8 mouse cellular contexts compared by ENCODE assay signal in the genomic region with DNA sequence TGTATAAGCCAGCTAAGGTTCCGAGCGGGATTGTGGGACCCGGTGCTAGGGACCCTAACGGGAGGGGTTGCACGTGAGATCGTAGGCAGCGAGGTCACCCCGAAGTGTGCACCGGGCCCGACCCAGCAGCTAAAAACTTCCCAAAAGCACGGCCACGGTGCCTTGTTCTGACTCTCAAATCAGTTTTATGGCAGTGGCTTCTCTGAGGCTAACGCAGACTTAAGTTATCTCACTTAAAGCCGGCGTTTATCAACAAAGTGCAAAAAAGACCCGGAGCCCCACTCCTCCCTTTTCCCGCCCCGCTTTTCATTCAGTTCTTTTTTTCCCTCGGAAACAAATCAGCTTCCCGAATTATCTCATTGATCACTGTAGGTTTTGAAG. TPM values are rescaled to one million over a fixed set of nuclear protein-coding genes. Genes with fewer than 3 reads are reported as not detected.
DNase-seq lines count a peak whose midpoint lies in the region; ATAC-seq and TF ChIP-seq lines count a peak whose summit lies in the region.

No protein-coding gene starts in this region.

- H3K27me3 ChIP-seq in CH12.LX (replicated peaks) = no peaks in the 10 kb centered on the region
- H3K27me3 ChIP-seq in forebrain, embryonic 13.5 days = no peaks in the 10 kb centered on the region
- no peaks in the 10 kb centered on the region for H3K27me3 ChIP-seq in liver, embryonic 15.5 days

- no peaks in the 10 kb centered on the region for H3K9me3 ChIP-seq in CH12.LX (replicated peaks; ENCODE audit: low read length)
- H3K9me3 ChIP-seq in forebrain, embryonic 13.5 days (replicated peaks) = no peaks in the 10 kb centered on the region
- H3K9me3 ChIP-seq in liver, embryonic 15.5 days (replicated peaks) = no peaks in the 10 kb centered on the region

- H3K4me1 ChIP-seq in CH12.LX (ENCODE audit: control insufficient read depth in 1 of 2, insufficient read depth in 2 of 2) = peaks cover 2 to 23% of the 10 kb centered on the region in 2 experiments
- H3K4me1 ChIP-seq in forebrain, embryonic 13.5 days = peaks cover 35% of the 10 kb centered on the region
- H3K4me1 ChIP-seq in liver, embryonic 15.5 days (replicated peaks) = peaks cover 49% of the 10 kb centered on the region

- TF ChIP-seq RAD21 in CH12.LX (IDR thresholded peaks at IDR 0.05; ENCODE audit: low read depth, low read length) = no peak

- dilution Hi-C loops in CH12.LX (cut with MboI; ENCODE audit: extremely low pct_ligation_motif_present, extremely low pct_unique_long_range_greater_than_20kb, low sequenced_read_pairs) = no loop called here

- no peak for TF ChIP-seq POLR2A in CH12.LX (IDR thresholded peaks at IDR 0.05; ENCODE audit: low read depth, low read length)

- in situ Hi-C loops in CH12.LX (cut with MboI; ENCODE audit: low pct_ligation_motif_present, low pct_unique_long_range_greater_than_20kb, low sequenced_read_pairs) = no loop called here

- H3K36me3 ChIP-seq in CH12.LX (replicated peaks in 1 of 2; ENCODE audit: control insufficient read depth in 1 of 2, insufficient read depth in 1 of 2, low read length in 1 of 2) = peaks cover 0 to 12% of the 10 kb centered on the region in 2 experiments
- no peaks in the 10 kb centered on the region for H3K36me3 ChIP-seq in forebrain, embryonic 13.5 days (ENCODE audit: poor library complexity, severe bottlenecking)
- no peaks in the 10 kb centered on the region for H3K36me3 ChIP-seq in liver, embryonic 15.5 days (replicated peaks)

- WGBS in forebrain, embryonic 13.5 days = 0% methylated on average over 20 of the region's 20 CpGs
- WGBS in liver, embryonic 15.5 days (ENCODE audit: insufficient replicate concordance) = under 1% methylated on average over 20 of the region's 20 CpGs

- peak overlapping the region; percentile 80 to 98 (median 84) for H3K4me3 ChIP-seq in CH12.LX (replicated peaks in 1 of 3; ENCODE audit: low read depth in 2 of 3, low read length in 2 of 3, poor library complexity in 1 of 3)
- peak overlapping the region; percentile 77 for H3K4me3 ChIP-seq in forebrain, embryonic 13.5 days
- peak overlapping the region; percentile 77 for H3K4me3 ChIP-seq in liver, embryonic 15.5 days (replicated peaks)

- peaks cover 2% of the 10 kb centered on the region; the same call in 1 of the 2 replicates for H3K79me2 ChIP-seq in CH12.LX (replicated peaks; ENCODE audit: control insufficient read depth, extremely low read depth, insufficient read depth, poor library complexity, severe bottlenecking)

- H3K9ac ChIP-seq in CH12.LX (ENCODE audit: insufficient read depth, low read depth) = peak overlapping the region; percentile 76
- H3K9ac ChIP-seq in forebrain, embryonic 13.5 days = peak overlapping the region; percentile 83
- peak overlapping the region; percentile 69 for H3K9ac ChIP-seq in liver, embryonic 15.5 days

- DNase-seq in embryo, embryonic 10 days (ENCODE audit: low spot score) = peak; percentile 60
- DNase-seq in embryo, embryonic 9.5 days (ENCODE audit: extremely low spot score) = no peak
- DNase-seq in CH12.LX (ENCODE audit: extremely low read depth) = peak; percentile 22
- no peak for DNase-seq in right cerebral cortex, postnatal 14 days
- no peak for DNase-seq in gastrocnemius, adult 8-10 months (ENCODE audit: low spot score in 2 of 2)
- no peak for DNase-seq in adrenal gland, postnatal 14 days

- ATAC-seq in forebrain, embryonic 13.5 days = no peak
- ATAC-seq in liver, embryonic 15.5 days (ENCODE audit: insufficient read depth) = no peak

- no peak overlapping the region for H3K27ac ChIP-seq in CH12.LX (ENCODE audit: insufficient read depth, low read depth)
- H3K27ac ChIP-seq in forebrain, embryonic 13.5 days = peak overlapping the region; percentile 73
- peak overlapping the region; percentile 70 for H3K27ac ChIP-seq in liver, embryonic 15.5 days (replicated peaks)

- TF ChIP-seq CTCF in CH12.LX (conservative IDR thresholded peaks at IDR 0.05 in 1 of 2, IDR thresholded peaks at IDR 0.05 in 1 of 2; ENCODE audit: low read depth in 2 of 2, low read length in 2 of 2) = no peak

- H3K4me2 ChIP-seq in CH12.LX (ENCODE audit: insufficient read depth, low read depth, poor library complexity, severe bottlenecking) = peak overlapping the region; percentile 95
- peak overlapping the region; percentile 76 for H3K4me2 ChIP-seq in forebrain, embryonic 13.5 days
- peak overlapping the region; percentile 99 for H3K4me2 ChIP-seq in liver, embryonic 15.5 days

- no peak for TF ChIP-seq EP300 in CH12.LX (IDR thresholded peaks at IDR 0.05; ENCODE audit: low read length)

TF ChIP-seq in CH12.LX, 34 proteins besides CTCF, POLR2A, EP300 and RAD21:
- no peak for TF ChIP-seq NRF1 (IDR thresholded peaks at IDR 0.05; ENCODE audit: low read depth, low read length)
- peak; percentile 88 for TF ChIP-seq BHLHE40 (IDR thresholded peaks at IDR 0.05; ENCODE audit: low read depth, low read length)
- TF ChIP-seq CHD1 (IDR thresholded peaks at IDR 0.05; ENCODE audit: low read depth, low read length) = 0 out of 2 replicates have a peak, but pooled peaks have one; percentile 5
- peak; percentile 14; the same call in 1 of the 2 replicates for TF ChIP-seq MYC (IDR thresholded peaks at IDR 0.05; ENCODE audit: low read depth, low read length)
- peak; percentile 30; the same call in 1 of the 2 replicates for TF ChIP-seq MAX (IDR thresholded peaks at IDR 0.05; ENCODE audit: low read length)
- TF ChIP-seq MXI1 (IDR thresholded peaks at IDR 0.05; ENCODE audit: low read depth, low read length) = peak; percentile 28; the same call in 1 of the 2 replicates
- TF ChIP-seq SIN3A (IDR thresholded peaks at IDR 0.05; ENCODE audit: low read length) = peak; percentile 44; the same call in 1 of the 2 replicates
- TF ChIP-seq ETS1 (conservative IDR thresholded peaks at IDR 0.05; ENCODE audit: low read depth, low read length) = no peak

RNA-seq across cellular contexts. Expression of gene Usp28, which starts 0.5 kb away (rescaled TPM):
- 5.5 and 7.0 TPM in 2 replicates for total RNA-seq in CH12.LX (2012; rRNA removed)
- 5.8 and 6.5 TPM in 2 replicates for total RNA-seq in CH12.LX (2014; rRNA removed)
- 7.7 and 9.3 TPM in 2 replicates for polyA plus RNA-seq in CH12.LX (2012; ENCODE audit: insufficient read length, low read depth)
- 33.5 and 39.0 TPM in 2 replicates for polyA plus RNA-seq in forebrain, embryonic 13.5 days (2015; fragmentation: Nextera tagmentation; extraction: Ambion mirVana)
- 3.9 and 5.4 TPM in 2 replicates for polyA plus RNA-seq in liver, embryonic 15.5 days (2015; fragmentation: Nextera tagmentation; extraction: Ambion mirVana)
- 10 to 100 TPM; 55.1 to 68.8 (median 65.2) TPM for total RNA-seq in gastrocnemius, adult 8-10 months (2022)
- total RNA-seq in adrenal gland, postnatal 14 days (2021) = 11.9 and 23.4 TPM in 2 replicates

RNA-seq across cellular contexts. Expression of gene Htr3b, which starts 20.9 kb away (rescaled TPM):
- total RNA-seq in CH12.LX (2012; rRNA removed) (not detected in 2 replicates), CH12.LX (2014; rRNA removed) (not detected in 2 replicates)
- polyA plus RNA-seq in CH12.LX (2012; ENCODE audit: insufficient read length, low read depth) = not detected in 2 replicates
- polyA plus RNA-seq in forebrain, embryonic 13.5 days (2015; fragmentation: Nextera tagmentation; extraction: Ambion mirVana) = not detected in 2 replicates
- not detected in 2 replicates for polyA plus RNA-seq in liver, embryonic 15.5 days (2015; fragmentation: Nextera tagmentation; extraction: Ambion mirVana)
- not detected for total RNA-seq in gastrocnemius, adult 8-10 months (2022)
- 0.63 and 2.0 TPM in 2 replicates for total RNA-seq in adrenal gland, postnatal 14 days (2021)

Comparison
In these comparisons a context has a peak if more than half of its experiments do, and no peak if none do; other contexts are left out.
1. DNase-seq: peak in embryo, embryonic 10 days (single experiment) and CH12.LX (single experiment); none in embryo, embryonic 9.5 days (single experiment), right cerebral cortex, postnatal 14 days (single experiment), gastrocnemius, adult 8-10 months (0 of 2) and adrenal gland, postnatal 14 days (single experiment).
2. Peak in every context shown above with its lines, with median percentiles within 50 percentile points of each other: H3K4me2 ChIP-seq, H3K4me3 ChIP-seq and H3K9ac ChIP-seq.